Mouse (Mus musculus) midbrain, postnatal 0 days (tissue): ENCODE data around the gene Gm10842. TPM values are rescaled to one million over a fixed set of nuclear protein-coding genes. Genes with fewer than 3 reads are reported as not detected.

Source experiments
- ATAC-seq: fragments of 200-750 bp; cut with Nextera tagmentation; 2 replicates; pipeline ENCODE4 v1.8.0; 2017; ENCODE audit warnings: moderate number of reproducible peaks, mild to moderate bottlenecking, moderate TSS enrichment, moderate library complexity; ENCODE audit not compliant: low FRiP score
- DNase-seq: peaks from one replicate; pipeline ENCODE4 v3.0.0-alpha.2; 2015; ENCODE audit warnings: low spot score
- H3K27ac ChIP-seq: fragments of 300-500 bp; sonication (generic); 2 replicates; pipeline ENCODE4 v1.5.1; 2014; ENCODE audit warnings: low read depth, mild to moderate bottlenecking, low read length, mixed read lengths
- H3K27me3 ChIP-seq: fragments of 300-500 bp; sonication (generic); 2 replicates; pipeline ENCODE4 v1.6.1; 2014; ENCODE audit warnings: low read length, control low read depth, mixed read lengths; ENCODE audit not compliant: insufficient read depth
- H3K36me3 ChIP-seq: fragments of 300-500 bp; sonication (generic); 2 replicates; pipeline ENCODE4 v1.6.1; 2014; ENCODE audit warnings: low read length, control low read depth, mixed read lengths; ENCODE audit not compliant: insufficient read depth
- H3K4me1 ChIP-seq: fragments of 300-500 bp; sonication (generic); 2 replicates; pipeline ENCODE4 v1.6.1; 2014; ENCODE audit warnings: mild to moderate bottlenecking, control low read depth, antibody characterized with exemption, low read length, mixed read lengths; ENCODE audit not compliant: insufficient read depth
- H3K4me2 ChIP-seq: fragments of 300-500 bp; sonication (generic); 2 replicates; pipeline ENCODE4 v1.6.1; 2014; ENCODE audit warnings: low read depth, mild to moderate bottlenecking, low read length, mixed read lengths; ENCODE audit not compliant: poor library complexity, severe bottlenecking
- H3K4me3 ChIP-seq: fragments of 300-500 bp; sonication (generic); 2 replicates; pipeline ENCODE4 v1.5.1; 2014; ENCODE audit warnings: low read depth, mild to moderate bottlenecking, low read length, moderate library complexity
- H3K9ac ChIP-seq: fragments of 300-500 bp; sonication (generic); replicated peaks from 2 replicates; pipeline ENCODE4 v1.6.1; 2014; ENCODE audit warnings: mild to moderate bottlenecking, low read length, moderate library complexity, mixed read lengths; ENCODE audit not compliant: poor library complexity, severe bottlenecking
- H3K9me3 ChIP-seq: fragments of 300-500 bp; sonication (generic); 2 replicates; pipeline ENCODE4 v1.6.1; 2016; ENCODE audit warnings: low read length, control low read depth
- CTCF ChIP-seq: IDR thresholded peaks from 2 replicates; pipeline ENCODE4 v1.5.1; 2016; ENCODE audit warnings: antibody characterized with exemption, mild to moderate bottlenecking
- WGBS: fragments of 180-500 bp; shearing (Covaris S2); extraction: QIAGEN DNeasy Blood & Tissue Kit; methylation state at CpG from one replicate; pipeline ENCODE4 v1.1.7; 2014; 5-methylcytosine and 5-hydroxymethylcytosine counted together
- polyA plus RNA-seq: library from polyadenylated mRNA; unstranded; fragments of >200 nt; fragmentation: Nextera tagmentation; extraction: Ambion mirVana; gene quantifications from 2 replicates; pipeline ENCODE4 v1.2.1, GENCODE M21; 2015
- total RNA-seq: library from RNA; depleted of rRNA; stranded (reverse); fragments of >200 nt; gene quantifications from 2 replicates; pipeline ENCODE4 v1.2.3, GENCODE M21; 2014

Gm10842 gene
- total and polyA plus RNA-seq, 2 experiments from 2014 or later = not detected

DNA sequence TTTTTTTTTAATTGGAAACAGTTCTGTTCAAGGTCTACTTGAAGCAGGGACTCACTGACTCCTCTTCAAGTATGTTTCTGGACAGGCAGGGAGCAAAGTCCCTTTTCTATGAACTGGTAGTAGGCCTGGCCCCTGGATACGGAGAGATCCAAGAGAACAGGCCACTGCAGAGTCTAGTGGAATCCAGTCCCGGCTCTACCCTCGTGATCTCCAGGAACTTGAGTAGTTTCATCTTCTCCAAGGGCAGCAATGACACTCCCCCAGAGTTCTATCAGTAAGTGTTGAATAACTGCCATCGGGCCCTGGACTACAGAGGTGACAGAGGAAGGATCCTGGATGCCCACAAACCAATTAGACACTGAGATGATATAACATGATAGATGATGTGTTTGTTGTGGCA, 9.2 kb downstream of the Gm10842 start:
- Histone ChIP-seq H3K9me3 (no peaks in the 10 kb centered on the region), H3K9ac (no peak overlapping the region), H3K27ac (no peak overlapping the region), H3K36me3 (no peaks in the 10 kb centered on the region), H3K4me1 (no peaks in the 10 kb centered on the region; the same call in 1 of the 2 replicates), H3K4me3 (no peak overlapping the region), H3K27me3 (no peaks in the 10 kb centered on the region), H3K4me2 (no peak overlapping the region)
- no peak for ATAC-seq
- no peak for DNase-seq
- WGBS = 79% methylated on average over 4 of the region's 4 CpGs
- TF ChIP-seq CTCF = no peak

DNA sequence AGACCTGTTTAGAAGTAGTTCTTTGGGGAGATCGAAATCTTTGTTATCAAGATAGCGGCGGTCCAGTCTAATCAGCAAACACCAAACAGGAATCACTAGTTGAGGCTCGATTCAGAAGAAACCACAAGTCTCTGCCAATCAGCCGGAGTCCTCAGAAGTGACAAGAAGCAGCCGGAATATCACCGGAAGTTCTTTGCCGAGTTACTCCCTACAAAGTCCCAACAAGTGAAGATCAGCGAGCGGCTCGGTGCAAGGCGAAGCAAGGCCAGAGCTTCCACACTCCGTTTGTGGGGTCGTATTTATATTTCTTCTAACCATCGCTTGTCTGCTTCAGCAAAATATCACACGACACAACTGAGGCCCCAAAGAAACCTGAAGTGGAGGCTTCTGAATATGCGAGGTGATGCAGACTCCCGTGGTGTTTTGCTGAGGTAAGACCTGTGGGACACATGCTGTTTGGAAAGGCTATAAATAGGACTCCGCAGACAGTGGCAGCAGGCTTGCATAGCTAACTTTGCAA, 10.1 kb downstream of the Gm10842 start:
- Histone ChIP-seq H3K4me2 (no peak overlapping the region), H3K9me3 (no peaks in the 10 kb centered on the region), H3K27ac (no peak overlapping the region), H3K27me3 (no peaks in the 10 kb centered on the region), H3K9ac (no peak overlapping the region), H3K36me3 (no peaks in the 10 kb centered on the region), H3K4me1 (no peaks in the 10 kb centered on the region; the same call in 1 of the 2 replicates), H3K4me3 (no peak overlapping the region)
- DNase-seq = no peak
- no peak for ATAC-seq
- WGBS = 88% methylated on average over 19 of the region's 19 CpGs
- no peak for TF ChIP-seq CTCF

DNA sequence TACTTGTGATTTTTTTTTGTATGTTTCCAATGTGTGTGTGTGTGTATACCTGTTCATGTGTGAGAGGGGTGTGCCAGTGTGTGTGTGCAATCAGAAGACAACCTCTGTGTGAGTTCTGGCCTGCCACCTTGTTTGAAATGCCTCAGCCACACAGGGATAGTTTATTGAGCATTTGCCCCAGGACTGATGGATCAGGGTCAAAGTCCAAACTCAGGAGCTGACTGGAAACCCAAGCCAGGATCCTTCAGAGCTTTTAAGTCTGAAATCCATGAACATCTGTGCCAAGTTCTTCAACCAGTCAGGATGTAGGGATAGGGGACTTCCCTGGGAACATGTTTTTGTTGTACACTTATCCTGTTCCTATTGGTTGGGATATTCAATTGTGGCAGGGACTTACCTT, 11.4 kb downstream of the Gm10842 start:
- ATAC-seq (no peak), DNase-seq (no peak)
- Histone ChIP-seq H3K4me3 (no peak overlapping the region), H3K9ac (no peak overlapping the region), H3K27me3 (no peaks in the 10 kb centered on the region), H3K9me3 (no peaks in the 10 kb centered on the region), H3K27ac (no peak overlapping the region), H3K4me1 (no peaks in the 10 kb centered on the region; the same call in 1 of the 2 replicates), H3K36me3 (no peaks in the 10 kb centered on the region), H3K4me2 (no peak overlapping the region)
- no peak for TF ChIP-seq CTCF

DNA sequence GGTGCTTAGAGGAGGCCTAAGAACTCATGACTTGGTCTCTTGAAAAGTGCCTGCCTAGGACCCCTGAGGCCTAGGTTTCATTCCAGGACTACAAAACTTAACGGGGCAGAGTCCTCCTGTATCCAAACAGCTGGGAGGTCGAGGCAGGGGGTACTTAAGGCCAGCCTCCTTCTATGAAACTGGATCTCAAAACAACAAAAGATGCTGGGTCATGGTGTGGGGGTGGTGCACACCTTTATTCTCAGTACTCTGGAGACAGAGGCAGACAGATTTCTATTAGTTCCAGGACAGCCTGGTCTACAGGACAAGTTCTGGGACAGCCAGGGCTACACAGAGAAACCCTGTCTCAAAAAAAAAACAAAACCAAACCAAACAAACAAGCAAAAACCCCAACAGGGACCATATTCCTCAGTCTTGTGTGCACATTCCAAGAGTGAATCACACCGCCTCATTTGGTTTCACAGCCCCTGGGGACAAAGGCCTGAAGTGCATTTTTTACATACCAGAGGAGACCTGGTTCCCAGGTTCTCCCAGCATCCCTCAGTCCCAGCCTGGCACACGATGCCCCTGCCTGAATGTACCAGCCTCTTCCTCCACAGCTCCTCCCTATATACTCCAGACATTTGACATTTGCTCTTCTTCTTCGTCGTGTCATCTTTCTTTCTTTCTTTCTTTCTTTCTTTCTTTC, 13.1 kb downstream of the Gm10842 start:
- WGBS = 62% methylated on average over 6 of the region's 6 CpGs

DNA sequence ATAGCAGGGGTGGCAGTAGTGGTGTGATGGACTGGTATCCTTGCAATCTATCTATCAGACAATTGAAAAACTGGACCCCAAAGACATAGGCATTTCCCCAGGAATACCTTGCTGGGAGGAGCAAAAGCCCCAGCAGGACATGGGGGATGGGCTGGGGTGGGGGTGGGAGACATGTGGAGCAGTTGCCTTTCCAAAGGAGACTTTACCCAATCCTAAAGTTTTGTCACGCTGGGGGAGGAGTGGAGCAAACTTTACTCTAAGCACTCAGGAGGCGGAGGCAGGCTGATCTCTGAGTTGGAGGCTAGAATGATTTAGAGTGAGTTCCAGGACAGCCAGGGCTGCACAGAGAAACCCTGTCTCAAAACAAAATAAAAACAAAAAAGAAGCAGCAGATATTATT, 14.7 kb downstream of the Gm10842 start:
- 90% methylated on average over 2 of the region's 2 CpGs for WGBS
- Histone ChIP-seq H3K36me3 (no peaks in the 10 kb centered on the region), H3K4me2 (no peak overlapping the region)

More for the DNA sequence above, 13.1 kb downstream of the Gm10842 start:
- Histone ChIP-seq H3K9me3 (peaks cover 2% of the 10 kb centered on the region; the same call in 1 of the 2 replicates), H3K9ac (no peak overlapping the region), H3K36me3 (no peaks in the 10 kb centered on the region), H3K4me1 (no peaks in the 10 kb centered on the region), H3K27ac (no peak overlapping the region), H3K4me3 (no peak overlapping the region), H3K27me3 (no peaks in the 10 kb centered on the region), H3K4me2 (no peak overlapping the region)
- no peak for DNase-seq
- ATAC-seq = no peak
- TF ChIP-seq CTCF = no peak

More for the DNA sequence above, 14.7 kb downstream of the Gm10842 start:
- Histone ChIP-seq H3K27me3 (no peaks in the 10 kb centered on the region), H3K4me1 (no peaks in the 10 kb centered on the region), H3K4me3 (no peak overlapping the region), H3K27ac (no peak overlapping the region), H3K9me3 (peaks cover 9% of the 10 kb centered on the region; the same call in 1 of the 2 replicates), H3K9ac (no peak overlapping the region)
- ATAC-seq (no peak), DNase-seq (no peak)
- TF ChIP-seq CTCF = no peak
